ENCODE assay signal across 16 mouse cellular contexts in the genomic region with DNA sequence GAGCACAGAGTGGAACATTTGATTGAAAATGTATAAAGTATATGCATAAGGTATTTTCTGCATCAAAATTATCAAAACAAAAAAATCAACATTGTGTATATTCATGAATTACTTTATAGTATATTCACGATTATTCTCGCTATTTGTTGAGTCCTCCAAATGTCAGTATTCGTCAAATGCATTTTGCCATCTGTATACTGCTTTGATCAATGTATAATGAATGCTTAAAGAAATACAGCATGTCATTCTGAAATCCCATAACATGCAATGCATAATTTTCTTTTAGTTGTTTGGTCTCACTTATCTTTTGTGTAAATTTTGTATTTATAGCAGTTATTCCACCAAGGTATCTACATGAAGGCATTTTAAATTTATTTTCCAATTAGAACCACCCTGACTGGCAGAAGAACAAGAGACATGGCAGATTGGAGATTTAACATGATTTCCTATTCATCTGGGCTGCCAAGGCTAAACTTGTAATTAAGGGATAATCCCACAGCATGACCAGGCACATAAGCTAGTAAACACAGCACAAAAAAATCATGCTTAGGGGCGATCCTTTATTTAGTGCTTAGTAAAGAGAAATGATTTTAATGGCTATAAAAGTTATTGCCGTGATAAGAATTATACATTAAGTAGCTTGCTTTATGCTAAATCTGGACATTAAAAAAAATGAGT.
"Had no signal": no experiment of that assay in that cellular context is flagged by ENCODE, and none has a peak within 500 bp of the region (broad histone marks: within the 10 kb centered on the region; RNA-seq: fewer than 3 reads in every experiment).

No protein-coding gene starts in this region.

- H3K27ac ChIP-seq: kidney, embryonic 15.5 days; limb, embryonic 15.5 days; liver, embryonic 12.5 days; neural tube, embryonic 13.5 days had no signal

- ATAC-seq: intestine, embryonic 16.5 days; liver, embryonic 12.5 days had no signal

- H3K27me3 ChIP-seq: kidney, embryonic 15.5 days; limb, embryonic 15.5 days; liver, embryonic 12.5 days; megakaryocyte, embryonic 14.5 days; neural tube, embryonic 13.5 days had no signal

- H3K9ac ChIP-seq: kidney, embryonic 15.5 days; limb, embryonic 15.5 days; liver, embryonic 12.5 days; lung, embryonic 14.5 days; neural tube, embryonic 13.5 days had no signal

- H3K9me3 ChIP-seq: kidney, embryonic 15.5 days; limb, embryonic 15.5 days; liver, embryonic 12.5 days; neural tube, embryonic 13.5 days had no signal

- H3K36me3 ChIP-seq: kidney, embryonic 15.5 days; limb, embryonic 15.5 days; liver, embryonic 12.5 days; neural tube, embryonic 13.5 days had no signal

- H3K4me3 ChIP-seq: kidney, embryonic 15.5 days; limb, embryonic 15.5 days; liver, embryonic 12.5 days; megakaryocyte, embryonic 14.5 days; neural tube, embryonic 13.5 days had no signal

- H3K4me2 ChIP-seq: kidney, embryonic 15.5 days; limb, embryonic 15.5 days; liver, embryonic 12.5 days; lung, embryonic 14.5 days; neural tube, embryonic 13.5 days had no signal

- DNase-seq: kidney, adult 2 months; kidney, postnatal 14 days; layer of hippocampus, postnatal 36 days; lung, embryonic 14.5 days; lung, postnatal 10 days; lung, postnatal 4 days; right cerebral cortex, postnatal 4 days; spleen, adult 18-20 months; thymus, adult 18-20 months; thymus, postnatal 25 days had no signal

- H3K4me1 ChIP-seq: kidney, embryonic 15.5 days; limb, embryonic 15.5 days; liver, embryonic 12.5 days; megakaryocyte, embryonic 14.5 days; neural tube, embryonic 13.5 days had no signal
